Mouse (Mus musculus) myocyte (in vitro differentiated cells): ENCODE data around the gene Nkiras2.

ENCODE experiments used
- CEBPB ChIP-seq: IDR thresholded peaks from 2 replicates; pipeline ENCODE4 v1.6.1; 2011; ENCODE audit warnings: mild to moderate bottlenecking, moderate library complexity; ENCODE audit not compliant: poor library complexity, insufficient read depth, severe bottlenecking
- E2F4 ChIP-seq: IDR thresholded peaks from one replicate; pipeline ENCODE4 v1.6.1; 2011; ENCODE audit warnings: mild to moderate bottlenecking, control low read depth, moderate library complexity; ENCODE audit not compliant: insufficient read depth
- MAX ChIP-seq: IDR thresholded peaks from one replicate; pipeline ENCODE4 v1.6.1; 2011; ENCODE audit warnings: low read depth, mild to moderate bottlenecking, control low read depth
- MYOD1 ChIP-seq, 3 experiments: IDR thresholded peaks; one replicate each; pipeline ENCODE4 v1.6.1; 2011; ENCODE audit warnings: control low read depth in 2 of 3, low read depth in 2 of 3, mild to moderate bottlenecking in 2 of 3, moderate library complexity in 1 of 3; ENCODE audit not compliant: insufficient read length in 2 of 3, control insufficient read depth in 1 of 3
- MYOG ChIP-seq, 3 experiments: IDR thresholded peaks; one replicate each; pipeline ENCODE4 v1.6.1; 2011; ENCODE audit warnings: control low read depth in 2 of 3, low read depth in 2 of 3, mild to moderate bottlenecking in 2 of 3; ENCODE audit not compliant: insufficient read length in 2 of 3, control insufficient read depth in 1 of 3, insufficient read depth in 1 of 3
- POLR2A ChIP-seq: IDR thresholded peaks from one replicate; pipeline ENCODE4 v1.6.1; 2011; ENCODE audit warnings: low read depth, mild to moderate bottlenecking, control low read depth, moderate library complexity; ENCODE audit not compliant: insufficient read length
- SRF ChIP-seq: IDR thresholded peaks from one replicate; pipeline ENCODE4 v1.6.1; 2011; ENCODE audit warnings: low read depth; ENCODE audit not compliant: control insufficient read depth, insufficient read length
- TCF12 ChIP-seq: IDR thresholded peaks from one replicate; pipeline ENCODE4 v1.6.1; 2011; ENCODE audit warnings: mild to moderate bottlenecking, control low read depth; ENCODE audit not compliant: poor library complexity, insufficient read depth, severe bottlenecking
- TCF3 ChIP-seq: IDR thresholded peaks from one replicate; pipeline ENCODE4 v1.6.1; 2011; ENCODE audit warnings: low read depth, control low read depth; ENCODE audit not compliant: insufficient read length
- USF1 ChIP-seq: IDR thresholded peaks from one replicate; pipeline ENCODE4 v1.6.1; 2011; ENCODE audit warnings: low read depth, mild to moderate bottlenecking, control low read depth, moderate library complexity

DNA sequence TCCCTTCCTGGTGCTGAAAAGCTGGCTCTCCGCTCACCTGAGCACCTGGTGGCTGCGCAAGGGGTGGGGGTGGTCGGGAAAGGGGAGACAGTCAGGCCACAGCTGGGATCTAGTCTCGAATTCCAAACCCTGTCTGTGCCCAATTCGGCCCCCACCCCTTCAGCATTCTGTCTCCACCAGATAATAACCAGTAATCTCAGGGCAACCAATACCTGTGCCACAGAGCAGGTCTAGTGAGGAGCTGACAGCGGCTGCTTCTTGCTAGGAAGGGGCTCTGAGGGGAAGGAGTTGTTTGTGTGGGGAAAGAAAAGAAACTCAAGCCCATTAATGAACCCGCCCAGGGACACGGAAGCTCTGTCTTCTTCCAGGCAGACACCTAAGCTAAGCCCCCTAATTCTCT lies 32.2 kb downstream of the Nkiras2 start:
- no peak for TF ChIP-seq USF1
- no peak for TF ChIP-seq POLR2A
- TF ChIP-seq MYOD1 (IDR thresholded peaks at IDR 0.05; ENCODE audit: control insufficient read depth in 1 of 3, insufficient read length in 2 of 3, low read depth in 2 of 3), result no peak
- no peak for TF ChIP-seq TCF3
- no peak for TF ChIP-seq E2F4
- no peak for TF ChIP-seq MYOG (IDR thresholded peaks at IDR 0.05; ENCODE audit: control insufficient read depth in 1 of 3, insufficient read depth in 1 of 3, insufficient read length in 2 of 3, low read depth in 2 of 3)
- no peak for TF ChIP-seq MAX
- no peak for TF ChIP-seq SRF
- no peak for TF ChIP-seq TCF12
- no peak for TF ChIP-seq CEBPB
